Mouse (Mus musculus): Measurements from ENCODE around the gene Cant1. TPM values are rescaled to one million over a fixed set of nuclear protein-coding genes. Genes with fewer than 3 reads are reported as not detected.
A peak's percentile ranks its signal among the peaks of the same experiment; 100 is the strongest.

The Cant1 gene
- polyA plus RNA-seq, 1 experiment from 2014 or later: 21.7 TPM

GRCm38 (mm10) chr11:118451211-118451610 is 32.3 kb upstream of the Cant1 start:
- Histone ChIP-seq H3K9ac (ENCODE audit: low read length) (no peak overlapping the region), H3K27me3 (ENCODE audit: control insufficient read depth, insufficient read depth, low read length) (no peaks in the 10 kb centered on the region), H3K27ac (ENCODE audit: low read depth, low read length) (no peak overlapping the region), H3K4me3 (ENCODE audit: low read depth, low read length) (no peak overlapping the region), H3K4me1 (ENCODE audit: control insufficient read depth, insufficient read depth, low read length) (no peaks in the 10 kb centered on the region), H3K9me3 (ENCODE audit: control insufficient read depth, low read length) (no peaks in the 10 kb centered on the region), H3K4me2 (no peak overlapping the region), H3K36me3 (ENCODE audit: control insufficient read depth, insufficient read depth, low read length) (no peaks in the 10 kb centered on the region)
- no peak for DNase-seq (ENCODE audit: low spot score, missing footprints)
- ATAC-seq (ENCODE audit: low FRiP score): no peak
- 90% methylated on average over 6 of the region's 6 CpGs for WGBS

GRCm38 (mm10) chr11:118448385-118448784 is 29.5 kb upstream of the Cant1 start:
- Histone ChIP-seq H3K4me3 (ENCODE audit: low read depth, low read length) (no peak overlapping the region), H3K4me1 (ENCODE audit: control insufficient read depth, insufficient read depth, low read length) (no peaks in the 10 kb centered on the region), H3K27ac (ENCODE audit: low read depth, low read length) (no peak overlapping the region), H3K9me3 (ENCODE audit: control insufficient read depth, low read length) (no peaks in the 10 kb centered on the region), H3K36me3 (ENCODE audit: control insufficient read depth, insufficient read depth, low read length) (no peaks in the 10 kb centered on the region), H3K4me2 (no peak overlapping the region), H3K9ac (ENCODE audit: low read length) (no peak overlapping the region), H3K27me3 (ENCODE audit: control insufficient read depth, insufficient read depth, low read length) (no peaks in the 10 kb centered on the region)
- WGBS: 87% methylated on average over 8 of the region's 8 CpGs
- ATAC-seq (ENCODE audit: low FRiP score) (no peak), DNase-seq (ENCODE audit: low spot score, missing footprints) (no peak)

GRCm38 (mm10) chr11:118447346-118447745 is 28.5 kb upstream of the Cant1 start:
- Histone ChIP-seq H3K4me2 (no peak overlapping the region), H3K4me1 (ENCODE audit: control insufficient read depth, insufficient read depth, low read length) (no peaks in the 10 kb centered on the region), H3K27ac (ENCODE audit: low read depth, low read length) (no peak overlapping the region), H3K36me3 (ENCODE audit: control insufficient read depth, insufficient read depth, low read length) (no peaks in the 10 kb centered on the region), H3K9me3 (ENCODE audit: control insufficient read depth, low read length) (no peaks in the 10 kb centered on the region), H3K27me3 (ENCODE audit: control insufficient read depth, insufficient read depth, low read length) (no peaks in the 10 kb centered on the region), H3K9ac (ENCODE audit: low read length) (no peak overlapping the region), H3K4me3 (ENCODE audit: low read depth, low read length) (no peak overlapping the region)
- DNase-seq (ENCODE audit: low spot score, missing footprints) (no peak), ATAC-seq (ENCODE audit: low FRiP score) (no peak)
- 75% methylated on average over 4 of the region's 4 CpGs for WGBS

GRCm38 (mm10) chr11:118445843-118446242 is 27.0 kb upstream of the Cant1 start:
- Histone ChIP-seq H3K36me3 (ENCODE audit: control insufficient read depth, insufficient read depth, low read length) (no peaks in the 10 kb centered on the region), H3K9ac (ENCODE audit: low read length) (no peak overlapping the region), H3K4me2 (no peak overlapping the region), H3K4me1 (ENCODE audit: control insufficient read depth, insufficient read depth, low read length) (no peaks in the 10 kb centered on the region), H3K27me3 (ENCODE audit: control insufficient read depth, insufficient read depth, low read length) (no peaks in the 10 kb centered on the region), H3K27ac (ENCODE audit: low read depth, low read length) (no peak overlapping the region), H3K4me3 (ENCODE audit: low read depth, low read length) (no peak overlapping the region), H3K9me3 (ENCODE audit: control insufficient read depth, low read length) (no peaks in the 10 kb centered on the region)
- 18% methylated on average over 3 of the region's 3 CpGs for WGBS
- ATAC-seq (ENCODE audit: low FRiP score) (peak; percentile 63; the same call in 1 of the 2 replicates), DNase-seq (ENCODE audit: low spot score, missing footprints) (peak; percentile 97)

GRCm38 (mm10) chr11:118443201-118443970 is 24.5 kb upstream of the Cant1 start:
- Histone ChIP-seq H3K9me3 (ENCODE audit: control insufficient read depth, low read length) (no peaks in the 10 kb centered on the region), H3K4me3 (ENCODE audit: low read depth, low read length) (no peak overlapping the region), H3K9ac (ENCODE audit: low read length) (no peak overlapping the region), H3K27me3 (ENCODE audit: control insufficient read depth, insufficient read depth, low read length) (no peaks in the 10 kb centered on the region), H3K36me3 (ENCODE audit: control insufficient read depth, insufficient read depth, low read length) (no peaks in the 10 kb centered on the region), H3K4me1 (ENCODE audit: control insufficient read depth, insufficient read depth, low read length) (peaks cover 14% of the 10 kb centered on the region), H3K27ac (ENCODE audit: low read depth, low read length) (no peak overlapping the region), H3K4me2 (no peak overlapping the region)
- peak; percentile 19; the same call in 1 of the 2 replicates for ATAC-seq (ENCODE audit: low FRiP score)
- WGBS: 39% methylated on average over 11 of the region's 11 CpGs
- DNase-seq (ENCODE audit: low spot score, missing footprints): peak; percentile 98

GRCm38 (mm10) chr11:118442691-118443090 is 23.8 kb upstream of the Cant1 start:
- no peak overlapping the region for H3K4me3 ChIP-seq (ENCODE audit: low read depth, low read length)
- 83% methylated on average over 13 of the region's 13 CpGs for WGBS
- no peak for ATAC-seq (ENCODE audit: low FRiP score)
- no peaks in the 10 kb centered on the region for H3K9me3 ChIP-seq (ENCODE audit: control insufficient read depth, low read length)
- H3K27ac ChIP-seq (ENCODE audit: low read depth, low read length): no peak overlapping the region
- DNase-seq (ENCODE audit: low spot score, missing footprints): no peak
- H3K4me1 ChIP-seq (ENCODE audit: control insufficient read depth, insufficient read depth, low read length): peaks cover 16% of the 10 kb centered on the region
- H3K36me3 ChIP-seq (ENCODE audit: control insufficient read depth, insufficient read depth, low read length): no peaks in the 10 kb centered on the region
- H3K4me2 ChIP-seq: no peak overlapping the region
- H3K9ac ChIP-seq (ENCODE audit: low read length): no peak overlapping the region
- no peaks in the 10 kb centered on the region for H3K27me3 ChIP-seq (ENCODE audit: control insufficient read depth, insufficient read depth, low read length)

- DNase-seq (ENCODE audit: low spot score, missing footprints): no peak
- H3K27ac ChIP-seq (ENCODE audit: low read depth, low read length): peak overlapping the region; percentile 54
- no peaks in the 10 kb centered on the region for H3K36me3 ChIP-seq (ENCODE audit: control insufficient read depth, insufficient read depth, low read length)
- no peaks in the 10 kb centered on the region for H3K9me3 ChIP-seq (ENCODE audit: control insufficient read depth, low read length)
- H3K27me3 ChIP-seq (ENCODE audit: control insufficient read depth, insufficient read depth, low read length): no peaks in the 10 kb centered on the region
- H3K4me3 ChIP-seq (ENCODE audit: low read depth, low read length): no peak overlapping the region
- ATAC-seq (ENCODE audit: low FRiP score): peak; percentile 64; the same call in 1 of the 2 replicates
- H3K4me1 ChIP-seq (ENCODE audit: control insufficient read depth, insufficient read depth, low read length): peaks cover 18% of the 10 kb centered on the region
- WGBS: 14% methylated on average over 11 of the region's 11 CpGs
- no peak overlapping the region for H3K9ac ChIP-seq (ENCODE audit: low read length)
- no peak overlapping the region for H3K4me2 ChIP-seq
Measured at GRCm38 (mm10) chr11:118438665-118439414, 20.0 kb upstream of the Cant1 start.

- WGBS: 42% methylated on average over 6 of the region's 6 CpGs
- DNase-seq (ENCODE audit: low spot score, missing footprints): no peak
- Histone ChIP-seq H3K4me2 (no peak overlapping the region), H3K36me3 (ENCODE audit: control insufficient read depth, insufficient read depth, low read length) (no peaks in the 10 kb centered on the region), H3K9ac (ENCODE audit: low read length) (no peak overlapping the region), H3K4me3 (ENCODE audit: low read depth, low read length) (no peak overlapping the region), H3K27me3 (ENCODE audit: control insufficient read depth, insufficient read depth, low read length) (no peaks in the 10 kb centered on the region), H3K27ac (ENCODE audit: low read depth, low read length) (no peak overlapping the region), H3K4me1 (ENCODE audit: control insufficient read depth, insufficient read depth, low read length) (peaks cover 18% of the 10 kb centered on the region), H3K9me3 (ENCODE audit: control insufficient read depth, low read length) (no peaks in the 10 kb centered on the region)
- no peak for ATAC-seq (ENCODE audit: low FRiP score)
Measured at GRCm38 (mm10) chr11:118436471-118436935, 17.6 kb upstream of the Cant1 start.

- Histone ChIP-seq H3K27me3 (ENCODE audit: control insufficient read depth, insufficient read depth, low read length) (no peaks in the 10 kb centered on the region), H3K4me3 (ENCODE audit: low read depth, low read length) (no peak overlapping the region), H3K4me2 (no peak overlapping the region), H3K27ac (ENCODE audit: low read depth, low read length) (no peak overlapping the region), H3K36me3 (ENCODE audit: control insufficient read depth, insufficient read depth, low read length) (no peaks in the 10 kb centered on the region), H3K9me3 (ENCODE audit: control insufficient read depth, low read length) (no peaks in the 10 kb centered on the region), H3K9ac (ENCODE audit: low read length) (no peak overlapping the region), H3K4me1 (ENCODE audit: control insufficient read depth, insufficient read depth, low read length) (peaks cover 11% of the 10 kb centered on the region)
- 59% methylated on average over 13 of the region's 13 CpGs for WGBS
- no peak for DNase-seq (ENCODE audit: low spot score, missing footprints)
- no peak for ATAC-seq (ENCODE audit: low FRiP score)
Measured at GRCm38 (mm10) chr11:118434093-118434492, 15.2 kb upstream of the Cant1 start.
